Mouse (Mus musculus) kidney, adult 2 months (tissue): ENCODE data around the gene Rasal2.

Source experiments
- CTCF ChIP-seq: fragments of 200-500 bp; conservative IDR thresholded peaks from 2 replicates; pipeline ENCODE4 v1.5.1; 2011; ENCODE audit warnings: low read depth, mild to moderate bottlenecking, control low read depth, low read length, moderate library complexity, mixed read lengths; ENCODE audit not compliant: insufficient read depth, insufficient read length
- POLR2A ChIP-seq: fragments of 200-500 bp; IDR thresholded peaks from one replicate; pipeline ENCODE4 v1.6.1; 2011; ENCODE audit warnings: low read depth, low read length, control low read depth

- TF ChIP-seq POLR2A (no peak), CTCF (no peak)
Observed at GRCm38 (mm10) chr1:157452759-157453549, 40.6 kb upstream of the Rasal2 start.
